Mouse (Mus musculus) heart, postnatal 25 days (tissue): ENCODE data around the gene Tnnt1. TPM values are rescaled to one million over a fixed set of nuclear protein-coding genes. Genes with fewer than 3 reads are reported as not detected.
"Not testable (repeated sequence)": the region's sequence is repeated elsewhere in the genome, so short reads cannot be mapped to it uniquely, and the experiment has no call there.

ENCODE experiments used
- DNase-seq: peaks from one replicate; pipeline ENCODE4 v3.0.0; 2022; ENCODE audit warnings: low spot score
- intact Hi-C: fragments of 180-260 bp; cut with DNase I; formaldehyde crosslinking; loops from one replicate; pipeline ENCODE4 v1.15.1; 2025
- total RNA-seq, 2 experiments: library from RNA; stranded (reverse); gene quantifications; 2 replicates each; pipeline ENCODE4 v1.2.3; 2021

Gene Tnnt1
- 10 to 100 TPM; 26.1 to 30.7 TPM for total RNA-seq

- DNase-seq: no peak
- intact Hi-C loops: no loop called here
Measured at GRCm38 (mm10) chr7:4516332-4517050, at the start of gene Tnnt1. TSS of gene Tnnt1 (minus strand) at chr7:4516382.

GRCm38 (mm10) chr7:4562660-4563059 lies 46.5 kb upstream of the Tnnt1 start:
- no peak for DNase-seq
- intact Hi-C loops: no loop called here

- no peak for DNase-seq
- intact Hi-C loops: loop anchor here (2.0 to 10.0 kb wide), 3 partner anchors 70 to 488 kb away; no protein-coding TSS in a partner anchor
Measured at GRCm38 (mm10) chr7:4557167-4557560, 41.0 kb upstream of the Tnnt1 start.

GRCm38 (mm10) chr7:4556256-4557166 lies 40.3 kb upstream of the Tnnt1 start:
- intact Hi-C loops: loop anchor here (1.0 to 10.0 kb wide), 4 partner anchors 71 to 488 kb away; no protein-coding TSS in a partner anchor
- DNase-seq: peak; percentile 13

- DNase-seq: no peak
- intact Hi-C loops: no loop called here
Measured at GRCm38 (mm10) chr7:4547221-4547641, 31.0 kb upstream of the Tnnt1 start, which contains the start of gene Syt5. TSS of gene Syt5 (minus strand) at chr7:4547541.

GRCm38 (mm10) chr7:4546591-4547131 lies 30.5 kb upstream of the Tnnt1 start:
- peak; percentile 42 for DNase-seq
- intact Hi-C loops: no loop called here

- no peak for DNase-seq
- intact Hi-C loops: no loop called here
Measured at GRCm38 (mm10) chr7:4546050-4546449, 29.9 kb upstream of the Tnnt1 start.

GRCm38 (mm10) chr7:4542013-4542412 lies 25.8 kb upstream of the Tnnt1 start:
- intact Hi-C loops: no loop called here
- no peak for DNase-seq

- intact Hi-C loops: no loop called here
- DNase-seq: no peak
Measured at GRCm38 (mm10) chr7:4541344-4541743, 25.2 kb upstream of the Tnnt1 start.

GRCm38 (mm10) chr7:4539019-4539418 lies 22.8 kb upstream of the Tnnt1 start:
- intact Hi-C loops: no loop called here
- DNase-seq: no peak

GRCm38 (mm10) chr7:4537181-4537580 lies 21.0 kb upstream of the Tnnt1 start:
- intact Hi-C loops: no loop called here
- DNase-seq: no peak

GRCm38 (mm10) chr7:4536369-4536768 lies 20.2 kb upstream of the Tnnt1 start:
- intact Hi-C loops: no loop called here
- no peak for DNase-seq

GRCm38 (mm10) chr7:4532005-4532729 lies 16.0 kb upstream of the Tnnt1 start, which contains the start of gene Dnaaf3:
TSS of gene Dnaaf3 (minus strand) at chr7:4532453.
- intact Hi-C loops: no loop called here
- peak; percentile 48 for DNase-seq

GRCm38 (mm10) chr7:4530166-4530565 lies 14.0 kb upstream of the Tnnt1 start:
- intact Hi-C loops, DNase-seq: not testable (repeated sequence)

- intact Hi-C loops: no loop called here
- DNase-seq: no peak
Measured at GRCm38 (mm10) chr7:4527302-4527689, 11.1 kb upstream of the Tnnt1 start.

GRCm38 (mm10) chr7:4526341-4527301 lies 10.4 kb upstream of the Tnnt1 start:
- peak; percentile 68 for DNase-seq
- intact Hi-C loops: no loop called here

- intact Hi-C loops: loop anchor here (2.0 kb wide), 2 partner anchors 44 to 94 kb away; no protein-coding TSS in a partner anchor
Measured at GRCm38 (mm10) chr7:4524212-4524922, 8.2 kb upstream of the Tnnt1 start, which contains the start of gene Tnni3. TSS of gene Tnni3 (minus strand) at chr7:4524229.

More at GRCm38 (mm10) chr7:4524212-4524922, 8.2 kb upstream of the Tnnt1 start, which contains the start of gene Tnni3:
- not testable (repeated sequence) for DNase-seq
